Mouse (Mus musculus) splenic B cell, adult 2 months (primary cell): Measurements from ENCODE around the gene Eefsec.

Experiments used
- DNase-seq: peaks from one replicate; pipeline ENCODE4 v3.0.0-alpha.2; 2011; ENCODE audit warnings: low read depth, low spot score
- H3K27me3 ChIP-seq: 2 replicates; pipeline ENCODE4 v1.6.1; 2012; ENCODE audit warnings: mild to moderate bottlenecking, low read length, moderate library complexity, mixed read lengths; ENCODE audit not compliant: control insufficient read depth, poor library complexity, insufficient read depth, severe bottlenecking
- H3K36me3 ChIP-seq: 2 replicates; pipeline ENCODE4 v1.6.1; 2012; ENCODE audit warnings: mild to moderate bottlenecking, low read length, moderate library complexity, mixed read lengths; ENCODE audit not compliant: control insufficient read depth, poor library complexity, insufficient read depth, severe bottlenecking

Eefsec gene

GRCm38 (mm10) chr6:88209453-88209852 lies 236.9 kb downstream of the Eefsec start:
- DNase-seq, result no peak
- H3K36me3 ChIP-seq, result no peaks in the 10 kb centered on the region
- no peaks in the 10 kb centered on the region for H3K27me3 ChIP-seq

- DNase-seq, result no peak
- no peaks in the 10 kb centered on the region for H3K36me3 ChIP-seq
- H3K27me3 ChIP-seq, result no peaks in the 10 kb centered on the region
These were observed 238.0 kb downstream of the Eefsec start for GRCm38 (mm10) chr6:88208321-88208720.

GRCm38 (mm10) chr6:88207403-88208033 lies 238.8 kb downstream of the Eefsec start:
- Histone ChIP-seq H3K27me3 (no peaks in the 10 kb centered on the region), H3K36me3 (no peaks in the 10 kb centered on the region)
- DNase-seq, result no peak
